Mouse (Mus musculus) hindbrain, embryonic 14.5 days (tissue): Measurements from ENCODE around the gene Zfp773. TPM values are rescaled to one million over a fixed set of nuclear protein-coding genes. Genes with fewer than 3 reads are reported as not detected.

ENCODE experiments used
- ATAC-seq: fragments of 200-750 bp; cut with Nextera tagmentation; 2 replicates; pipeline ENCODE4 v1.8.0; 2017; ENCODE audit warnings: moderate number of reproducible peaks, mild to moderate bottlenecking, moderate TSS enrichment, moderate library complexity; ENCODE audit not compliant: low FRiP score
- DNase-seq: peaks from one replicate; pipeline ENCODE4 v3.0.0-alpha.2; 2015; ENCODE audit warnings: low spot score
- H3K27ac ChIP-seq: fragments of 300-500 bp; sonication (generic); 2 replicates; pipeline ENCODE4 v1.5.1; 2014; ENCODE audit warnings: mild to moderate bottlenecking, moderate library complexity
- H3K27me3 ChIP-seq: fragments of 300-500 bp; sonication (generic); 2 replicates; pipeline ENCODE4 v1.6.1; 2014; ENCODE audit warnings: mild to moderate bottlenecking, low read length, mixed read lengths; ENCODE audit not compliant: control insufficient read depth, insufficient read depth
- H3K36me3 ChIP-seq: fragments of 300-500 bp; sonication (generic); replicated peaks from 2 replicates; pipeline ENCODE4 v1.6.1; 2014; ENCODE audit not compliant: control insufficient read depth, insufficient read depth
- H3K4me1 ChIP-seq: fragments of 300-500 bp; sonication (generic); replicated peaks from 2 replicates; pipeline ENCODE4 v1.6.1; 2014; ENCODE audit warnings: antibody characterized with exemption, low read length, mixed read lengths; ENCODE audit not compliant: control insufficient read depth, insufficient read depth
- H3K4me2 ChIP-seq: fragments of 300-500 bp; sonication (generic); replicated peaks from 2 replicates; pipeline ENCODE4 v1.6.1; 2014; ENCODE audit warnings: mild to moderate bottlenecking, moderate library complexity
- H3K4me3 ChIP-seq: fragments of 300-500 bp; sonication (generic); replicated peaks from 2 replicates; pipeline ENCODE4 v1.5.1; 2014; ENCODE audit warnings: mild to moderate bottlenecking, low read length
- H3K9ac ChIP-seq: fragments of 300-500 bp; sonication (generic); 2 replicates; pipeline ENCODE4 v1.6.1; 2014
- H3K9me3 ChIP-seq: fragments of 300-500 bp; sonication (generic); 2 replicates; pipeline ENCODE4 v1.6.1; 2016; ENCODE audit warnings: low read length; ENCODE audit not compliant: control insufficient read depth
- WGBS: fragments of 180-500 bp; shearing (Covaris S2); extraction: QIAGEN DNeasy Blood & Tissue Kit; methylation state at CpG from one replicate; pipeline ENCODE4 v1.1.7; 2014; 5-methylcytosine and 5-hydroxymethylcytosine counted together
- polyA plus RNA-seq: library from polyadenylated mRNA; unstranded; fragments of >200 nt; fragmentation: Nextera tagmentation; extraction: Ambion mirVana; gene quantifications from 2 replicates; pipeline ENCODE4 v1.2.1, GENCODE M21; 2014

Zfp773 gene
- polyA plus RNA-seq, 1 experiment from 2014 or later: 11.9 TPM

GRCm38 (mm10) chr7:7120921-7121601 is 15.5 kb downstream of the Zfp773 start, which contains the start of gene Zfp954:
Zfp954 (minus strand) TSS chr7:7121488.
- DNase-seq (peak; percentile 90), ATAC-seq (peak; percentile 95)
- Histone ChIP-seq H3K36me3 (peaks cover 24% of the 10 kb centered on the region), H3K27ac (peak within 1 kb of the TSS; percentile 77), H3K9me3 (no peaks in the 10 kb centered on the region), H3K4me1 (peaks cover 10% of the 10 kb centered on the region; the same call in 1 of the 2 replicates), H3K4me3 (peak within 1 kb of the TSS; percentile 72), H3K4me2 (peak within 1 kb of the TSS; percentile 86), H3K27me3 (no peaks in the 10 kb centered on the region), H3K9ac (peak within 1 kb of the TSS; percentile 70)
- WGBS: under 1% methylated on average over 30 of the region's 30 CpGs

GRCm38 (mm10) chr7:7118441-7118840 is 18.1 kb downstream of the Zfp773 start:
- ATAC-seq: no peak
- H3K4me2 ChIP-seq: no peak overlapping the region
- H3K9me3 ChIP-seq: no peaks in the 10 kb centered on the region
- DNase-seq: no peak
- no peak overlapping the region for H3K4me3 ChIP-seq
- no peaks in the 10 kb centered on the region for H3K27me3 ChIP-seq
- no peak overlapping the region for H3K27ac ChIP-seq
- H3K4me1 ChIP-seq: peaks cover 10% of the 10 kb centered on the region; the same call in 1 of the 2 replicates
- H3K36me3 ChIP-seq: peaks cover 48% of the 10 kb centered on the region
- no peak overlapping the region for H3K9ac ChIP-seq
- 98% methylated on average over 2 of the region's 2 CpGs for WGBS

- ATAC-seq: no peak
- Histone ChIP-seq H3K4me1 (no peaks in the 10 kb centered on the region), H3K4me2 (no peak overlapping the region), H3K9ac (no peak overlapping the region), H3K27me3 (no peaks in the 10 kb centered on the region), H3K9me3 (0 out of 2 replicates have a peak, but pooled peaks cover 3% of the 10 kb centered on the region), H3K27ac (no peak overlapping the region), H3K4me3 (no peak overlapping the region), H3K36me3 (peaks cover 8% of the 10 kb centered on the region; the same call in 1 of the 2 replicates)
- 92% methylated on average over 7 of the region's 7 CpGs for WGBS
- no peak for DNase-seq
Observed at GRCm38 (mm10) chr7:7108501-7108900, 28.1 kb downstream of the Zfp773 start.

Other genes with a start within 250 kb of the Zfp773 start
- gene Aurkc, start 141.5 kb downstream of the Zfp773 start, polyA plus RNA-seq: not detected in 2 replicates
- gene Zfp954, start 15.3 kb downstream of the Zfp773 start, polyA plus RNA-seq: 20.8 and 24.1 TPM in 2 replicates
- gene Zfp418, start 34.6 kb upstream of the Zfp773 start, polyA plus RNA-seq: 3.6 and 3.7 TPM in 2 replicates
- gene Zfp772, start 73.2 kb upstream of the Zfp773 start, polyA plus RNA-seq: 9.1 and 9.8 TPM in 2 replicates
- 2.5 and 3.5 TPM in 2 replicates for gene Vmn2r29, start 110.6 kb upstream of the Zfp773 start, polyA plus RNA-seq
- 10.1 and 11.9 TPM in 2 replicates for gene Gm45844, start 141.5 kb upstream of the Zfp773 start, polyA plus RNA-seq
- gene Clcn4, start 164.1 kb upstream of the Zfp773 start, polyA plus RNA-seq: 172 and 188 TPM in 2 replicates
- gene Vmn2r30, start 200.9 kb upstream of the Zfp773 start, polyA plus RNA-seq: not detected in 2 replicates
- gene Gm45783, start 237.8 kb upstream of the Zfp773 start, polyA plus RNA-seq: not detected in 2 replicates